Mouse (Mus musculus): ENCODE data around the gene Myl4. TPM values are rescaled to one million over a fixed set of nuclear protein-coding genes. Genes with fewer than 3 reads are reported as not detected.

Gene Myl4
- total RNA-seq, 2 experiments from 2014 or later = 22.9 to 27.2 TPM

DNA sequence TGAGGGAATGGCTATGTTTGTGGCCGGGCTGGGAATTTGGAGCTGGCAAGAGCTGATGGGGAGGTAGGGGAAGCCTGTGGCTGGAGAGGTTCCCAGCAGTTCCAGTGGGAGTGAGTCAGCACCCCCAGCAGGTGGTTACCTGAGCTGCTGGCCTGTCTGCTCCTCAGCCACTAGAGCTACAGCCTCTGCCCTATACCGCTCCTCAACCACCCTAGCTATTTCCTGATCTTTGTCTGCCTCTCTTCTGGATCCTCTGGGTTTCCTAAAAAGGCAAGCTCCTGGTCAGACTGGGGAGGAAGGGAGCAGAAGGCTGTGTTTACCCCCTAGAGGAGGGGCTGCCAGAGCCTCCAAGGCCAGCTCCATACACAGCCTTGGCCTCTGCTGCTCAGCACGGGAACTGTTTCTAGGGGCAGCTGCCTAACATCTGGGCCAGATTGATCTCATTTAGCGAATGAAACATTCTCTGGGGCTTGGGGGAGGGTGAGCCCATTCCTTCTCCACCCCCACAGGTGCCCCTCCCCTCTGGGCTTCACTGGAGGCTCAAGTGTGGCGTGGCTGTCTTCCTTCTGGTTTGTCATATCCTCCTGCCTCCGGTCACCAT lies 74.4 kb downstream of the Myl4 start:
- no peak for DNase-seq (ENCODE audit: low spot score in 2 of 2)
- intact Hi-C loops (cut with DNase I) = no loop called here

DNA sequence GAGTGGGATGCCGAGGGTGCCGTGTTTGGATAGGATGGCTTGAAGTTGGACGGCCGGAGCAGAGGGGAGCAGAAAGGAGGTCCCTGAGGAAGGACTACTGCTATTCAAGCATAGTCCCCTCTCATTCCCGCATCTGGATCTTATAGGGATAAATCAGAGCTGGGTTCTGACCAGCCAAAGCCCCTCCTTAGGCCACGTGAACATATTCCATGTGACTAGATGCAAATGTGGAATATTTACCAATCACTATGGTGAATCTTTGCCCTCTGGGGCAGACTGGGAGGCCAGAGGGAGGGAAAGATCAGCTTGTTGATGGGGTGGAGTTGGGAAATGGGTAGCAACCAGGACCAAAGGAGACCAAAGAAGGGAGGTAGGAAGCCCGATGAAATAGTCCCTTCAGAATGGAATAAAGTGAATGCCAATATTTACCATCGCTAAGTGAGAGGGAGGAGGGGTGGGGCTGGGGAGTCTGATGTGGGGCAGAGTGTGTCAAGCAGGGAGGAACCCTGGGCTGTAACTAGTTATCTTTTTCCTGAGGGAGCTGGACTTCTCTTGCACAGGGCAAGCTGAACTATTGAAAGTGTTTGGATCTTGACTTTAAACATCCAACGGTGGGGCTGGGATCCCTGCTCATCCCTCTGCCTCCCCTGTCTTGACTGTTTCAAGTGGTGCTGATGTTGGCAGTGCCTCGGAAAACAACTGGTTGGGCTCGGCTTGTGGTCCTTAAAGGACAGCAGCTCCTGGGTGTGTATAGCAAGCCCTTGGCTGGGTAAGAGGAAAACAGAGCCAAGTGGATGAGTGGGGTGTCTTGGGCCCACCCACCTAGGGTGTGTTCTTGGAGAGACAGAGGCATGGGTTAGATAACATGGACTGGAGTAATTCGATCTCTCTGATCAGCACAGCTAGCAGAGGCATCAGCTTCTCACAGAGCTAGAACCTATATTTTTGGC lies 75.3 kb downstream of the Myl4 start:
- intact Hi-C loops (cut with DNase I) = no loop called here
- no peak for DNase-seq (ENCODE audit: low spot score in 2 of 2)

DNA sequence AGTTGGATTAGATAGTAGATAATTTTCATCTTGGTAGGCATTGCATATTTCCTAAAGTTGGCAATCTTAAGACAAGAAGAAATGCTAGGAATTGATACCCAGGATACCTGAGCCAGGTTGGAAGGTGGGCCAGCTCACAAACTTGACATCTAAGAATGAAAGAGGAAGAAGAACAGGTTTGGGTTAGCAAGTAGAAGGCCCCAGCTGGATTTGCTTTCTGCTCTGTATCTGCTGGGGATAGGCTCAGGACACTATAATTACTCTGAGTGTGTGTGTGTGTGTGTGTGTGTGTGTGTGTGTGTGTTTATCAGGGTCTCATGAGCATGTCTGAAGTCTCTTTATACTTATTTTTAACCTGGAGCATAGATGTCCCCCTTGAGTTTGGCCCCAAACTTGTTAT lies 76.2 kb downstream of the Myl4 start:
- intact Hi-C loops (cut with DNase I) = no loop called here
- DNase-seq (ENCODE audit: low spot score in 2 of 2) = no peak

DNA sequence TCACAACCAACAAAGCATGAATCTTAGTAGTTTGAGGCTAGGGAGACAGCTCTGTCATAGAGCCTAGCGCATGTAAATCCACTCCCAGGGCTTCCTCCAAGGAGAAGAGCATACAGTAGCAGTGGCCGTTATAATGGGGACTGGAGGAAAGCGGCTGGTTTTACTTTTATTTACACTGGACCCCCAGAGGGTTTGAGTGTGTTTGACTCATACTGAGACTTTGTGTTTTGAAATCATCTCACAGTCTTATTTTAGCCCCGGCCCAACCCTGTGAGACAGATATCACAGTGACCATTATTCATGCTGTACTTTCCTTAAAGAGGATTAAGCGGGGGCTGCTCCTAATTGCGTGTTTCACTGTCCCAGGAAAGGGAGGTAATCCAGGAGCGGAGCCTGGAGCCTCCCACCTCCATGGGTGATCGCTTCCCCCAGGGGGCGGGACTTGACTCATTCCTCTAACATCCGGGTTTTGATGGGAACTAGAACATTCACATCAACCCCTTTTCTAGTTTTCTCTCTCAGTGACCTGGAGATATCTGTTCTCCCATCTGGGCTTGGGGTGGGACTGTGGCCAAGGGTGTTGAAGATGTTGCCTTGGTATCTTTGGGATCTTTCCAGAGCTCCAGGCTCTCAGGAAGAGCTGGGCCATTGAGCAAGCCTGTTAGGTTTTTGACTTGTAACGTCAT lies 77.3 kb downstream of the Myl4 start:
- no peak for DNase-seq (ENCODE audit: low spot score in 2 of 2)
- intact Hi-C loops (cut with DNase I) = no loop called here

DNA sequence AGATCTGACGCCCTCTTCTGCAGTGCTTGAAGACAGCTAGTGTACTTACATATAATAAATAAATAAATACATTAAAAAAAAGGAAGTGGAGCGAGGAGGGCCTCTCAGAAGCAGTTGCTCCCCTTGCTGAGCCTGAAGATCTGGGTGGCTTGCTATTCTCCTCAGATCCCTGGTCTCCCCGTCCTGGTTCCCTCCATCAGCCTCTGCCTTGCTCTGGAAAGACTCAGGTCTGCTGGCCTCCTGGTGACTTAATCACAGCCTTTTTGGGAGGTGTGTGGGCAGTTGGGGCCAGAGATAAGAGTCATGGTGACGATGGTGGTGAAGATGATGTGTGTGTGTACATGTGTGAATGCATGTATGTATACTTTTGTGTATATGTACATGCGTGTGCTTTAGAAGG lies 78.1 kb downstream of the Myl4 start:
- intact Hi-C loops (cut with DNase I) = no loop called here
- DNase-seq (ENCODE audit: low spot score in 2 of 2) = no peak

DNA sequence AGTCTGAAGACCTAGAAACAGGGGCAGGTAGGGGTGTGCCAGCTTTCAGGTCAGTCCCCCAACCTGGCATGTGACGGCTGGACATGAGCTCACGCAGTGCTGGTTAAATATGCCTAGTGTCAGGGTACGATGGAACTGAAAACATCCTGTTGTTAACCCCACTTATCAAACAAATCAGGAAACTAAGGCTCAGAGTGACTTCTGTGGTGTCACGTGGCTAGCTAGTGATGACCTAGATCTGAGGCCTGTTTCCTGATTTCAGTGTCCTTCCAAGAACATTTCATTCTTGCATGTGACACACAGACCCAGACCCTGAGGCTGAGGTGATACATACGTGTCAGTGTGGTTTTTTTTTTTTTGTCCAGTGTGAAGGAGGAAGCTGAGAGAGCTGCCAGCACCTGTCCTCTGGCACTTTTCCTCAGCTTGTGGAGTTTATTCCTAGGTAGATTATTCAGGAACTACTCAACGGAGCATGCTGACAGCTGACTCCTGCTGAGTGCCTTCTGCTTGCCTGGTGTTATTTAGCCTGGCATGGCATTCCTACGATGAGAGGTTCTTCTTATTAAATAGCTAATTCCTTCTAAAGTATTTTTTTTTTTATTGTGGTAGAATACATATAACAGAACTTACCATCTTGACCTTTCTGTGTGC lies 79.8 kb downstream of the Myl4 start:
- intact Hi-C loops (cut with DNase I) = no loop called here
- no peak for DNase-seq (ENCODE audit: low spot score in 2 of 2)

DNA sequence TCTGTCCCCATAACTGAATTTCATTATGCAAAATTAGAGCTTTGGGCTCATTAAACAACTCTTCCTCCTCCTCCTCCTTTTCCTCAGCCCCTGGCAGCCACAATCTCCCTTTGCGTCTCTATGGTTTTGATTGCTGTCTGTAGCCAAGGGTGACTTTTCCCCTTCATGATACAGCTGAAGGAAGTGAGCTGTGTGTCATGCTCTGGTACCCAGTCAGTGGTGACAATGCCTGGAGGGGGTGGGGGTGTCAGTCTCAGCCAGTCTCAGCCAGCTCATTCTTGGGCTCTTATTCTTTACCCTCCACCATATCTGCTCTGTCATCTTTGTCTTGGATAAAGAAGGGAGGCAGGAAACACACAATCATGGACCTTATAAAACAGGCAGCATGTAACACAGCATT lies 80.8 kb downstream of the Myl4 start:
- no peak for DNase-seq (ENCODE audit: low spot score in 2 of 2)
- intact Hi-C loops (cut with DNase I) = no loop called here

DNA sequence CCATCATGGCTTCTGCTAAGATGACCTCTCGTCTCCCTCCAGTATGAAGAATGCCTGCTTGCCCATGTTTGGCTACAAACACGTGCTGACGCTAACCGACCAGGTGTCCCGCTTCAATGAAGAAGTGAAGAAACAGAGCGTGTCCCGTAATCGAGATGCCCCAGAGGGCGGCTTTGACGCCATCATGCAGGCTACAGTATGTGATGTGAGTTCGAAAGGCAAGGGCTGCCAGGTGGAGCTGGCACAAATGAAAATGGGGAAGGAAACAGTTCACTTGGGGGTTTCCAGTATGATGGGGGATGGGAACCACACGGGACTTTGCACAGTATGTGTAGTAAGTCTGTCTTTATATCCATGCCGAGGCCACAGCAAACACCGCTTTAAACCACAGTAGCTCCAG lies 86.5 kb downstream of the Myl4 start:
- intact Hi-C loops (cut with DNase I) = no loop called here
- no peak for DNase-seq (ENCODE audit: low spot score in 2 of 2)

DNA sequence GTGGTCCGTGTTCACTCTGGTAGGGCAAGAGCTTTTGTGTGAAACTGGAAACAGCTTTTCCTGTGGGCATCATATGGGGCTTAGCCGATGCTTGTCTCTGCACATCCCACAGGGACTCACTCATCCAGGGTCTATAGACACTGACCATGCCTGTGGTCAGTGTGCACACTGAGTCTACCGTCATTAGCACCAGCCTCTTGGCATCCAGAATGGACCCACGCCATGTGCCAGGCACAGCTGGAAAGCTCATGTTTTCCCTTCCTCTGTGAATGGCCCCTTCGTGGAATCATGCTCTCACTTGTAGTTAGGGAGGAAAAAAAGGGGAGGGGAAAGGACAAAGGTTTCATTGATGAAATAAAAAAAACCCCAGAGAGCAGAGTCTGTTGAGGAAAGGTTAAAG lies 87.5 kb downstream of the Myl4 start:
- DNase-seq (ENCODE audit: low spot score in 2 of 2) = no peak
- intact Hi-C loops (cut with DNase I) = no loop called here

DNA sequence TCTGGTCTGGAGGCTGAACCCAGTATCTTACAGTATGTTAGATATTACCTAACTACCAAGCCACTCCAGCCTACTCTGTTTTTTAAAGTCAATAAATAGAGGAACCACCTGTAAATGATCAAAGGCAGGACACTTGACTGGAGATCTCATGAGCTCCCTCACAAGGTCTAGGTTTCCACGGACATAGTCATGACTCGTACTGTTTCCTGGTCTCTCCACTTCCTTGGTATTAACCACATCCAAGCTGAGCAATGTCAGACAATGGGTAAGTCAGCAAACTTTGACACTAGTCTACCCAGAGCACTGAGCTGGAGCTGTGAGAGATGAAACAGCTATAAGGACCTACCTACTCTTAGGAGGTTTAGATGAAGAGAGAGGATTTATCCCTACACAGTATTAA lies 88.4 kb downstream of the Myl4 start:
- intact Hi-C loops (cut with DNase I) = no loop called here
- no peak for DNase-seq (ENCODE audit: low spot score in 2 of 2)

DNA sequence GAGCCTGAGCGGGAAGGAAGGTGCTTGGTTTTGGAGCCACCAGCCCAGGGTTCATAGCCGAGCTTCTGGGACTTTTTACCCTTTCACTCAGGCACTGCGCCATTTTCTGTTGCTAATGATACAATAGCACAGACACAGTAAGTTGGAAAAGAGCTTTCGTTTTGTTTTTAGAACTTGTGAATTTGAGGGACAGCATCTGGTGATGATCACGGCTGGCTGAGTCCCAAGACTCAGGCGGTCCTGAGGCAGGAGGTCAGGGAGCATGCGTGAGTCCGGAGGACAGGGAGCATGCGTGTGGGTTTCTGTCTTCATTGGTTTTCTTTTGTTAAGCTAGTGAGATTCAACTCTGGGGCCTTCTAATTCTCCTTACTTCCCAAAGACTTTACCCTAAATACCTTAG lies 89.2 kb downstream of the Myl4 start:
- intact Hi-C loops (cut with DNase I) = no loop called here
- DNase-seq (ENCODE audit: low spot score in 2 of 2) = no peak

DNA sequence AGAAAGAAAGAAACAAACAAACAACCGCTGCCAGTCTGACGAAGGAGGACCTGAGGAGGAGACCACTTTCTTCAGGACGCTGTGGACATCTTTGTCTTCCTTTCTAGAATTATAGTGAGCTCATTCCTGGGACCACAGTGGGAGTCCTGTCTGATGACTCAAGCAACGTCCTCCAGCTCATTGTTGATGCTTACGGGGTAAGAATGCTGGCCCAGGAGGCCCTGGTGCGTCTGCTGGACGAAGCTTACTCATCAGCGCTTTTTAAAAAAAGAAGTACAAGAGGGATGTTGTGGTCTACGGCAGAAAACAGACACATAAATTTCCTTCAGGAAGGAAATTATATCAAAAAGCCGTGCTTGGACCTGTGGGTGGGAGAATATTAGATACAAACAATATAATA lies 90.4 kb downstream of the Myl4 start:
- intact Hi-C loops (cut with DNase I) = no loop called here

DNA sequence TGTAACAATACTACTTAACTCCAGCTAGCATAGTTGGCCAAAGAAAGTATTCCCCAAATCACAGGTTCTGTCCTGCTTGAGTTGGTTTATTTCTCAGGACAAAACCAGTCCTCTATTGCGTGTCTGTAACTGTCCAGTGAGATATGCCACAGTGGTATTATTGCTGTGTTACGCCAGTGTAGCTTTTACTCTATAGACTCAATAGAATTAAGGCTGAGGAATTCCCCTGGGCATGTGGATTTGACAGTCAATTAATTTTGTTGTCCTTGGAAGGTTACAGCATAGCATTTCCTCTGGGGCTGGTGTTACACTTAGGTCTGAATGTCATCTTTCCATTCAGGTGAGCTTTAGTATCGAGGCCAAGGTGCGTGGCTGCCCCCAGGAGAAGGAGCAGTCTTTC lies 92.8 kb downstream of the Myl4 start:
- intact Hi-C loops (cut with DNase I) = no loop called here
- no peak for DNase-seq (ENCODE audit: low spot score in 2 of 2)

More for the DNA sequence above, 90.4 kb downstream of the Myl4 start:
- no peak for DNase-seq (ENCODE audit: low spot score in 2 of 2)

Other genes with a start within 250 kb of the Myl4 start
- gene Kansl1, start 81.8 kb upstream of the Myl4 start, total RNA-seq (2021) = 10 to 100 TPM; 64.8 to 71.7 TPM
- gene Cdc27, start within 50 bp of the Myl4 start, total RNA-seq (2021) = 10 to 100 TPM; 59.6 to 67.6 TPM
- 1 to 10 TPM; 4.3 to 4.5 TPM for gene Itgb3, start 57.3 kb downstream of the Myl4 start, total RNA-seq (2021)
- gene Gm11639, start 135.0 kb downstream of the Myl4 start, total RNA-seq (2021) = 1 to 10 TPM in 1 of 2 experiments, under 1 TPM in 1; 0.97 to 1.2 TPM